Mouse (Mus musculus) intestine, postnatal 0 days (tissue): Measurements from ENCODE around the gene Rad51b. TPM values are rescaled to one million over a fixed set of nuclear protein-coding genes. Genes with fewer than 3 reads are reported as not detected.
A peak's percentile ranks its signal among the peaks of the same experiment; 100 is the strongest.

Source experiments
- ATAC-seq: fragments of 200-750 bp; cut with Nextera tagmentation; 2 replicates; pipeline ENCODE4 v1.8.0; 2017; ENCODE audit warnings: mild to moderate bottlenecking, moderate TSS enrichment, moderate library complexity
- H3K27ac ChIP-seq: fragments of 300-500 bp; sonication (generic); 2 replicates; pipeline ENCODE4 v1.5.1; 2014; ENCODE audit warnings: mild to moderate bottlenecking, low read depth, low read length, moderate library complexity
- H3K27me3 ChIP-seq: fragments of 300-500 bp; sonication (generic); replicated peaks from 2 replicates; pipeline ENCODE4 v1.6.1; 2014; ENCODE audit warnings: low read length, mixed read lengths; ENCODE audit not compliant: control insufficient read depth, insufficient read depth
- H3K36me3 ChIP-seq: fragments of 300-500 bp; sonication (generic); 2 replicates; pipeline ENCODE4 v1.6.1; 2014; ENCODE audit warnings: mild to moderate bottlenecking, moderate library complexity; ENCODE audit not compliant: control insufficient read depth, insufficient read depth
- H3K4me1 ChIP-seq: fragments of 300-500 bp; sonication (generic); replicated peaks from 2 replicates; pipeline ENCODE4 v1.6.1; 2014; ENCODE audit warnings: antibody characterized with exemption, low read length, mixed read lengths; ENCODE audit not compliant: control insufficient read depth, insufficient read depth
- H3K4me2 ChIP-seq: fragments of 300-500 bp; sonication (generic); replicated peaks from 2 replicates; pipeline ENCODE4 v1.6.1; 2014; ENCODE audit warnings: low read depth, mild to moderate bottlenecking, moderate library complexity
- H3K4me3 ChIP-seq: fragments of 300-500 bp; sonication (generic); 2 replicates; pipeline ENCODE4 v1.5.1; 2014; ENCODE audit warnings: low read depth, low read length
- H3K9ac ChIP-seq: fragments of 300-500 bp; sonication (generic); 2 replicates; pipeline ENCODE4 v1.6.1; 2014; ENCODE audit warnings: mild to moderate bottlenecking, low read depth, low read length
- H3K9me3 ChIP-seq: fragments of 300-500 bp; sonication (generic); 2 replicates; pipeline ENCODE4 v1.6.1; 2016; ENCODE audit warnings: mixed run types; ENCODE audit not compliant: control insufficient read depth
- CTCF ChIP-seq: sonication (generic); IDR thresholded peaks from 2 replicates; pipeline ENCODE4 v1.5.1; 2016; ENCODE audit warnings: low read depth, mild to moderate bottlenecking, control low read depth, antibody characterized with exemption, moderate library complexity
- WGBS: fragments of 180-500 bp; shearing (Covaris S2); extraction: QIAGEN DNeasy Blood & Tissue Kit; methylation state at CpG from one replicate; pipeline ENCODE4 v1.1.7; 2014; 5-methylcytosine and 5-hydroxymethylcytosine counted together
- polyA plus RNA-seq: library from polyadenylated mRNA; unstranded; fragments of >200 nt; fragmentation: Nextera tagmentation; extraction: Ambion mirVana; gene quantifications from 2 replicates; pipeline ENCODE4 v1.2.1, GENCODE M21; 2015

Rad51b gene
- polyA plus RNA-seq, 1 experiment from 2014 or later = 1.9 TPM

GRCm38 (mm10) chr12:79502862-79503581 is 205.9 kb downstream of the Rad51b start:
- H3K9ac ChIP-seq = no peak overlapping the region
- whole genome bisulfite sequencing = 30% methylated on average over 11 of the region's 11 CpGs
- H3K4me1 ChIP-seq = peaks cover 18% of the 10 kb centered on the region; the same call in 1 of the 2 replicates
- ATAC-seq = peak; percentile 68
- peak overlapping the region; percentile 31 for H3K4me2 ChIP-seq
- H3K36me3 ChIP-seq = no peaks in the 10 kb centered on the region
- TF ChIP-seq CTCF = no peak
- peak overlapping the region; percentile 51 for H3K27ac ChIP-seq
- H3K9me3 ChIP-seq = no peaks in the 10 kb centered on the region
- H3K27me3 ChIP-seq = no peaks in the 10 kb centered on the region
- no peak overlapping the region for H3K4me3 ChIP-seq

DNA sequence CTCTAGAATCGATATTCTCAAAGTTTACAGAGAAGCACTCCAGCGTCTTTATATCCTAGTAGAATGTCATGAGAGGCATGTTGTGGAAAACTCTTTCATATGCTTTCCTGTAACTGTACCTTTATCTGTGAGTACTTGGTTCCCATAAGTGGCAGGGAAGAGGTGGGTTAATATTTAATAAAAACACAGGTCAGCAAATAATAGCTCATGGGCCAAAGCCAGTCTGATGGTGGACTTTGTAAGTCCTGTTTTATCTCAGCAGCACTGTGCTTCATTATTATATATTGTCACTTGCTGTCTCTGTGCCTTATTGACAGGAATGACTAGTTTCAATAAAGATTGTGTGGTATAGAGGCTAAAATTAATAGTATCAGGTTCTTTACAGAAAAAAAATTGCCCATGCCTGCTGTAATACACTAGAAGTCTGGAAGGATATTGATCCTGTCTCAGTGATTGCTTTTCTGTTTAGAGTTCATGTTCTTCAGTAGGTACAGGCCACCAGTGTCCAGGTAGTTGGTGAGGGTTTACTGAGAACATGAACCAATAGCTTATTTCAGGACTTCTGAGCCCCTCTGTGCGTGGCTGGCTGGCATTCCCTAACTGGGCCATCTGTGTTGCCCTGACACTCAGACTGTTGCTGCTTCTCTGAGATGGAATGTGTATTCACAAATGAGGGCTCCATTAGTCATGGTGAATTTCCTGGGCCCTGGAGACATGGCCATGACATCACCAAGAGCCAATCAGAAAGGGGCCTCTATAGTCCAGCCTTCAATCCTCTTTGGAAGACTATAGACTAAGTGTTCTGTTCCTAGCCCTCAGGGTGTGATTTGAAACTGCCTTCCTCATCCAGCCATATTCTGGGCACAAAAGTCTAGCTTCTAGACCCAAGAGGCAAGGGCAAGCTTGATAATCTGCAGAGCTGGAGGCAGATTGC is 206.8 kb downstream of the Rad51b start:
- 40% methylated on average over 3 of the region's 3 CpGs for WGBS
- ATAC-seq = peak; percentile 83
- Histone ChIP-seq H3K36me3 (no peaks in the 10 kb centered on the region), H3K27me3 (no peaks in the 10 kb centered on the region), H3K4me3 (no peak overlapping the region), H3K27ac (peak overlapping the region; percentile 80), H3K9me3 (no peaks in the 10 kb centered on the region), H3K4me1 (peaks cover 18% of the 10 kb centered on the region; the same call in 1 of the 2 replicates), H3K9ac (no peak overlapping the region), H3K4me2 (peak overlapping the region; percentile 31)
- no peak for TF ChIP-seq CTCF

DNA sequence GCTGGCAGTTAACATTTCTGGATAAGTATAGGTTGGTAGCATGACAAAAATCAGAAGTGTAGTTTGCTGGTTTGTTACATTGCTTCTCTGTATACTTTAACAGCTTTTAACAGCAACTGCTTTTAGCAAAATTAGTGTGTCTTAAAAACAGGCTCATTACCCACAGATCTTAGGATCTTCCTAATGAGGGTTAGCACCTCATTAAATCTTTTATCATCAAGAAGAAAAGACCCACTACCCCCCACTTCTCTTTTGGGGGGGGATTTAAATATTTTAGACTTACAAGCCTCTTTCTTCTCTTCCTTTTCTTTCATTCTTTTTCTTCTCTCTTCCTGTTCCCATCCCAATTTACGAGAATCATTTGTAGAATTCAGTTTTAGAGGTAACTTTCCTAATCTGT is 207.6 kb downstream of the Rad51b start:
- Histone ChIP-seq H3K4me2 (no peak overlapping the region), H3K36me3 (no peaks in the 10 kb centered on the region), H3K4me1 (peaks cover 18% of the 10 kb centered on the region; the same call in 1 of the 2 replicates), H3K9ac (no peak overlapping the region), H3K27me3 (no peaks in the 10 kb centered on the region), H3K4me3 (no peak overlapping the region), H3K27ac (peak overlapping the region; percentile 80; the same call in 1 of the 2 replicates), H3K9me3 (no peaks in the 10 kb centered on the region)
- ATAC-seq = no peak
- WGBS = 92% methylated on average over 1 of the region's 1 CpGs
- TF ChIP-seq CTCF = no peak

DNA sequence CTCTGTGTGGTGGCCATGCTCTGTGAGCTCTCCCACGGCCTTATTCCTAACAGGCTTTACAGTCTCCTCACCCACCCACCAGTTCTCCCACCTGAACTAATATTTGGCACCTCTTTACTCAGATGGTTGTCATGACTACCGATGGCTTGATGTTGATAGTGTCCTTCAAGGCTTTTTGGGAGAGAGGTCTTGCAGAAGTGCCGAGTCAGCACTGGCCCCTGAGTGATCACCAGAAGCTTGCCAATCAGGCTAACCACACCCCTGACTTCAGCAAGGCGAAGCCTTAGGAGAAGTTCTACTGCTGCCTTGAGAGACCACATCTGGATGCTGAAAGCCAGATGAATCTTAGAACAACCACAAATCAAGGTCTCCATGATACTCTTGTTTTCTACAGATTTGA is 209.3 kb downstream of the Rad51b start:
- Histone ChIP-seq H3K4me3 (no peak overlapping the region), H3K4me1 (peaks cover 18% of the 10 kb centered on the region; the same call in 1 of the 2 replicates), H3K4me2 (no peak overlapping the region), H3K9me3 (no peaks in the 10 kb centered on the region), H3K36me3 (no peaks in the 10 kb centered on the region), H3K27ac (no peak overlapping the region), H3K27me3 (no peaks in the 10 kb centered on the region), H3K9ac (no peak overlapping the region)
- WGBS = 56% methylated on average over 4 of the region's 4 CpGs
- TF ChIP-seq CTCF = no peak
- no peak for ATAC-seq

DNA sequence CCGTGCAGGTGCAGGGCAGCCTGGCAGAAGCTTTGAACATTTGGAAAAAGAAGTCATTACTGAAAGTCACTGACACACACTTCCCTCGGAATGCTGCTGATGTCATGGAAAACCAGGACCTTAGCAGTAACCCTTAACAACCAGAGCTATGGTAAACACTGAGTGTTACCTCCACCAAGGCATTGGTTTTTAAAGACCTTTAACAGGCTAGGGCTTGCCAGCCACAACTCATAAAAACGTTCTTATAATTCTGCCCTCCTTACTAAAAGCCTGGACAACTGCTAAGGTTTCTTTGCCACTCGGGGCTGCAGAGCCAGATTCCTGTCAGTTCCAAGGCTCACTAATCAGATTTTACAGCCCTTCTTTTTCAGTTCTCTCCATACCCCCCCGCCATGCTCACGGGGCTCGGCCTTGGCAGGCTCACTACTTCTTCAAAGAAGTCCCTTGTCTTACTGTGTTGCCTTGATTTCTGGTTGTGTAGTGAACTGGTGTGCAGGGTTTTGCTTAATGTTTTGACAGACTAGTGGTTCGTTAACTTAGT is 210.1 kb downstream of the Rad51b start:
- TF ChIP-seq CTCF = no peak
- Histone ChIP-seq H3K27ac (no peak overlapping the region), H3K4me3 (no peak overlapping the region), H3K4me1 (peaks cover 13% of the 10 kb centered on the region; the same call in 1 of the 2 replicates), H3K9me3 (no peaks in the 10 kb centered on the region), H3K9ac (no peak overlapping the region), H3K27me3 (no peaks in the 10 kb centered on the region), H3K4me2 (0 out of 2 replicates have a peak overlapping the region, but pooled peaks have one; percentile 0), H3K36me3 (no peaks in the 10 kb centered on the region)
- ATAC-seq = no peak
- WGBS = 25% methylated on average over 8 of the region's 8 CpGs
